Mouse (Mus musculus): Measurements from ENCODE around the gene Gm17324.

DNA sequence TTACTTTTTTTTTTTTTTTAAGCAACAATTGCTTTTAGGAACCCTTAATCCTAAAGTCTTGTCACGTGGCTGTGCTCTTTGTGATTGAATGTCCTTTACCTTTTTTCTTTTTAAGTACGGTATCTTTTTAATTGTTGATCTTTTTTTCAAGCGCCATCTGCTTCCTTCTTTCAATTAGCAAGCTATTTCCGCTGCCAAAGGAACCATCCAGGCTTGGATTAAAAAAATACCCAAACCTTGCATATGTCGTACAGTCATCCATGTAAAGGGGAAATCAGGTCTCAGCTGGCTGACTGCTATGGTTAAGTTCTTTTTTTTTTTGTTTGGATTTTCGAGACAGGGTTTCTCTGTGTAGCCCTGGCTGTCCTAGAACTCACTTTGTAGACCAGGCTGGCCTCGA is 44.6 kb upstream of the Gm17324 start:
- TF ChIP-seq POLR2A (IDR thresholded peaks at IDR 0.05; ENCODE audit: insufficient read depth, low read depth, low read length) (no peak), CTCF (IDR thresholded peaks at IDR 0.05; ENCODE audit: insufficient read depth, low read depth, low read length) (no peak)

Measured in olfactory bulb, adult 2 months (tissue).